In the genomic region with DNA sequence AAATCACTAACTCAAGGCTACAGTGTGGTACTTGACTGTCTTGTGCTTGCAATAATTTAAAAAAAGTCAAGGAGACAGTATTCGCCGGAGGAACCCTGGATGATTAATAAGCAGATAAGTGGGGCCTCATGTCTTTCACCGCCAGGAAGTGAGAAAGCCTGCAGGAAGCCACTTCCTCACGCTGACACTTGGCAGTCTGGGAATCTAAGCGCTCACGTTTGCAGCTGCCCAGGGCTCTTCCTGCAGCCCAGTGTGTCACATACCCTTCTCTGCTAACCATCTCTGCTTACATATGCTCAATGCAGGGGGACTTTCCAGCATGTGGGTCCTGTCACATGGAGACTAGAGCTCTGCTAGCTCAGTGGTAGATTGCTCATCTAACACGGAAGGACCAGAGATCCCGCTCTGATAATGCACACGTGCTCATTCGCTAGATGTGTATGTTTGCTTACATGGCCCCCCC, we compare ENCODE assay signal across 10 mouse cellular contexts. TPM values are rescaled to one million over a fixed set of nuclear protein-coding genes. Genes with fewer than 3 reads are reported as not detected.
DNase-seq lines count a peak whose midpoint lies in the region; ATAC-seq and TF ChIP-seq lines count a peak whose summit lies in the region.
"Had no signal": no experiment of that assay in that cellular context is flagged by ENCODE, and none has a peak within 500 bp of the region (broad histone marks: within the 10 kb centered on the region; RNA-seq: fewer than 3 reads in every experiment).

No protein-coding gene starts in this region.

- intact Hi-C loops in gastrocnemius, postnatal 14 days (cut with DNase I; ENCODE audit: low total_unique reads) = no loop called here

- TF ChIP-seq RAD21 in MEL (IDR thresholded peaks at IDR 0.05; ENCODE audit: low read depth, low read length) = no peak

- H3K4me2 ChIP-seq in kidney, embryonic 14.5 days (replicated peaks; ENCODE audit: low read depth, low read length) = no peak overlapping the region
- no peak overlapping the region for H3K4me2 ChIP-seq in heart, embryonic 15.5 days
- H3K4me2 ChIP-seq in forebrain, embryonic 16.5 days (ENCODE audit: low read length) = no peak overlapping the region

- H3K27me3 ChIP-seq in kidney, embryonic 14.5 days (ENCODE audit: control insufficient read depth, insufficient read depth, low read length) = no peaks in the 10 kb centered on the region
- H3K27me3 ChIP-seq in MEL (ENCODE audit: control insufficient read depth in 1 of 2, insufficient read depth in 2 of 2, low read length in 2 of 2) = no peaks in the 10 kb centered on the region
- H3K27me3 ChIP-seq in heart, embryonic 15.5 days = no peaks in the 10 kb centered on the region
- H3K27me3 ChIP-seq in forebrain, embryonic 16.5 days (replicated peaks; ENCODE audit: control insufficient read depth, insufficient read depth, low read length) = no peaks in the 10 kb centered on the region

- TF ChIP-seq POLR2A in MEL (IDR thresholded peaks at IDR 0.05; ENCODE audit: control insufficient read depth in 1 of 2, insufficient read depth in 1 of 2, low read depth in 1 of 2, low read length in 2 of 2, poor library complexity in 1 of 2) = peak in 1 of 2 experiments; percentile 67; a peak in 2 of 4 replicates

- no peaks in the 10 kb centered on the region for H3K9me3 ChIP-seq in kidney, embryonic 14.5 days (ENCODE audit: control insufficient read depth, low read length)
- H3K9me3 ChIP-seq in MEL (replicated peaks; ENCODE audit: insufficient read depth, low read length) = no peaks in the 10 kb centered on the region
- H3K9me3 ChIP-seq in heart, embryonic 15.5 days (replicated peaks) = no peaks in the 10 kb centered on the region
- H3K9me3 ChIP-seq in forebrain, embryonic 16.5 days (ENCODE audit: control insufficient read depth, low read length) = no peaks in the 10 kb centered on the region

- 43% methylated on average over 10 of the region's 10 CpGs for WGBS in kidney, embryonic 14.5 days
- WGBS in heart, embryonic 15.5 days = 36% methylated on average over 10 of the region's 10 CpGs
- WGBS in forebrain, embryonic 16.5 days = 76% methylated on average over 10 of the region's 10 CpGs

- no peaks in the 10 kb centered on the region for H3K36me3 ChIP-seq in kidney, embryonic 14.5 days (ENCODE audit: control insufficient read depth, insufficient read depth, low read length)
- H3K36me3 ChIP-seq in MEL (ENCODE audit: control insufficient read depth in 1 of 2, insufficient read depth in 2 of 2, low read length in 2 of 2) = peaks cover 0 to 11% of the 10 kb centered on the region in 2 experiments; a peak in 2 of 4 replicates
- H3K36me3 ChIP-seq in heart, embryonic 15.5 days = no peaks in the 10 kb centered on the region
- no peaks in the 10 kb centered on the region for H3K36me3 ChIP-seq in forebrain, embryonic 16.5 days (ENCODE audit: control insufficient read depth, insufficient read depth)

- no peak for TF ChIP-seq CTCF in MEL (IDR thresholded peaks at IDR 0.05 in 2 of 3, conservative IDR thresholded peaks at IDR 0.05 in 1 of 3; ENCODE audit: control insufficient read depth in 1 of 3, insufficient read depth in 1 of 3, low read depth in 2 of 3, low read length in 3 of 3, poor library complexity in 1 of 3, severe bottlenecking in 1 of 3)

- no peak for ATAC-seq in kidney, embryonic 14.5 days (ENCODE audit: low FRiP score, low TSS enrichment)
- peak; percentile 12; the same call in 1 of the 2 replicates for ATAC-seq in heart, embryonic 15.5 days (replicated peaks; ENCODE audit: insufficient number of reproducible peaks, insufficient read depth, low FRiP score, low read depth)
- ATAC-seq in forebrain, embryonic 16.5 days = no peak

- no peak for DNase-seq in kidney, postnatal 10 days
- peak; percentile 78 for DNase-seq in MEL (ENCODE audit: low read depth, low spot score)
- peak; percentile 71 to 80 for DNase-seq in natural killer cell, adult 2 months (ENCODE audit: low spot score in 2 of 2)
- no peak for DNase-seq in cerebellum, postnatal 36 days
- DNase-seq in gastrocnemius, postnatal 14 days = no peak
- DNase-seq: kidney, adult 9 months had no signal

- H3K79me2 ChIP-seq in MEL (ENCODE audit: control insufficient read depth, insufficient read depth, low read length, poor library complexity) = no peaks in the 10 kb centered on the region; the same call in 1 of the 2 replicates

- TF ChIP-seq EP300 in MEL (IDR thresholded peaks at IDR 0.05; ENCODE audit: low read depth in 1 of 2, low read length in 2 of 2) = peak; percentile 23 to 58; a peak in 2 of 4 replicates

- H3K27ac ChIP-seq in kidney, embryonic 14.5 days (ENCODE audit: low read depth, low read length) = peak overlapping the region; percentile 51; the same call in 1 of the 2 replicates
- peak overlapping the region; percentile 86 for H3K27ac ChIP-seq in MEL (ENCODE audit: control insufficient read depth, low read depth, low read length)
- peak overlapping the region; percentile 47 for H3K27ac ChIP-seq in heart, embryonic 15.5 days
- H3K27ac ChIP-seq in forebrain, embryonic 16.5 days (ENCODE audit: low read length) = no peak overlapping the region

- H3K9ac ChIP-seq in kidney, embryonic 14.5 days (ENCODE audit: low read depth, low read length) = no peak overlapping the region
- peak overlapping the region; percentile 58 for H3K9ac ChIP-seq in MEL (ENCODE audit: control insufficient read depth, low read depth, low read length, poor library complexity, severe bottlenecking)
- no peak overlapping the region for H3K9ac ChIP-seq in heart, embryonic 15.5 days
- H3K9ac ChIP-seq in forebrain, embryonic 16.5 days (replicated peaks; ENCODE audit: low read depth, low read length) = no peak overlapping the region

- H3K4me1 ChIP-seq in kidney, embryonic 14.5 days (ENCODE audit: control insufficient read depth, insufficient read depth, low read length) = peaks cover 29% of the 10 kb centered on the region; the same call in 1 of the 2 replicates
- peaks cover 5 to 14% of the 10 kb centered on the region in 2 experiments for H3K4me1 ChIP-seq in MEL (ENCODE audit: control insufficient read depth in 1 of 2, insufficient read depth in 2 of 2, low read length in 2 of 2)
- H3K4me1 ChIP-seq in heart, embryonic 15.5 days (replicated peaks) = peaks cover 26% of the 10 kb centered on the region
- H3K4me1 ChIP-seq in forebrain, embryonic 16.5 days (replicated peaks; ENCODE audit: control insufficient read depth, insufficient read depth, low read length) = peaks cover 27% of the 10 kb centered on the region

- H3K4me3 ChIP-seq in kidney, embryonic 14.5 days (ENCODE audit: low read length) = no peak overlapping the region
- no peak overlapping the region; a peak in 1 of 4 replicates for H3K4me3 ChIP-seq in MEL (ENCODE audit: control insufficient read depth in 1 of 2, insufficient read depth in 1 of 2, low read depth in 2 of 2, low read length in 2 of 2)
- H3K4me3 ChIP-seq in heart, embryonic 15.5 days = no peak overlapping the region
- no peak overlapping the region for H3K4me3 ChIP-seq in forebrain, embryonic 16.5 days (replicated peaks; ENCODE audit: low read length)
- H3K4me3 ChIP-seq: erythroblast, embryonic 14.5 days had no signal

TF ChIP-seq in MEL, 35 proteins besides CTCF, POLR2A, EP300 and RAD21 (continues in another document):
- TF ChIP-seq UBTF (IDR thresholded peaks at IDR 0.05; ENCODE audit: borderline replicate concordance, insufficient read depth, low read depth, low read length) (no peak), TCF12 (IDR thresholded peaks at IDR 0.05; ENCODE audit: low read depth, low read length) (no peak), MXI1 (IDR thresholded peaks at IDR 0.05; ENCODE audit: low read depth, low read length) (peak; percentile 76; the same call in 1 of the 2 replicates), TBP (IDR thresholded peaks at IDR 0.05; ENCODE audit: low read depth, low read length) (peak; percentile 67), KAT2A (conservative IDR thresholded peaks at IDR 0.05; ENCODE audit: low read depth, low read length) (no peak), ZMIZ1 (IDR thresholded peaks at IDR 0.05; ENCODE audit: low read depth, low read length) (no peak)

RNA-seq across cellular contexts. Expression of a gene that starts 20.7 kb away (rescaled TPM):
- polyA plus RNA-seq in kidney, embryonic 14.5 days (2014; fragmentation: Nextera tagmentation; extraction: Ambion mirVana) = 0.44 and 0.97 TPM in 2 replicates
- total RNA-seq in MEL (2012; rRNA removed) = 2.1 and 2.4 TPM in 2 replicates
- polyA plus RNA-seq in MEL (2012; ENCODE audit: insufficient read depth in 1 of 2, insufficient read length in 2 of 2, low read depth in 1 of 2, low replicate concordance in 2 of 2, missing spikeins in 1 of 2) = 1 to 10 TPM in 1 of 2 experiments, not detected in 1; 8.1 TPM
- polyA plus RNA-seq in heart, embryonic 15.5 days (2015; fragmentation: Nextera tagmentation; extraction: Ambion mirVana) = 1.7 and 4.9 TPM in 2 replicates
- total RNA-seq in gastrocnemius, postnatal 14 days (2021) = 1 to 10 TPM; 5.7 TPM
- 11.3 and 13.4 TPM in 2 replicates for polyA plus RNA-seq in forebrain, embryonic 16.5 days (2015; fragmentation: Nextera tagmentation; extraction: Ambion mirVana)

RNA-seq across cellular contexts. Expression of a gene that starts 37.2 kb away (rescaled TPM):
- 12.2 and 15.3 TPM in 2 replicates for polyA plus RNA-seq in kidney, embryonic 14.5 days (2014; fragmentation: Nextera tagmentation; extraction: Ambion mirVana)
- total RNA-seq in MEL (2012; rRNA removed) = 37.9 and 39.8 TPM in 2 replicates
- polyA plus RNA-seq in MEL (2012; ENCODE audit: insufficient read depth in 1 of 2, insufficient read length in 2 of 2, low read depth in 1 of 2, low replicate concordance in 2 of 2, missing spikeins in 1 of 2) = 10 to 100 TPM in 1 of 2 experiments, not detected in 1; 51.2 TPM
- 18.2 and 22.3 TPM in 2 replicates for polyA plus RNA-seq in heart, embryonic 15.5 days (2015; fragmentation: Nextera tagmentation; extraction: Ambion mirVana)
- total RNA-seq in gastrocnemius, postnatal 14 days (2021) = 1 to 10 TPM; 6.8 to 8.8 TPM
- 37.4 and 38.6 TPM in 2 replicates for polyA plus RNA-seq in forebrain, embryonic 16.5 days (2015; fragmentation: Nextera tagmentation; extraction: Ambion mirVana)

RNA-seq across cellular contexts. Expression of a gene that starts 41.0 kb away (rescaled TPM):
- 105 and 114 TPM in 2 replicates for polyA plus RNA-seq in kidney, embryonic 14.5 days (2014; fragmentation: Nextera tagmentation; extraction: Ambion mirVana)
- 57.8 and 60.4 TPM in 2 replicates for total RNA-seq in MEL (2012; rRNA removed)
- 100 to 1,000 TPM in 1 of 2 experiments, not detected in 1; 128 TPM for polyA plus RNA-seq in MEL (2012; ENCODE audit: insufficient read depth in 1 of 2, insufficient read length in 2 of 2, low read depth in 1 of 2, low replicate concordance in 2 of 2, missing spikeins in 1 of 2)
- 67.6 and 75.3 TPM in 2 replicates for polyA plus RNA-seq in heart, embryonic 15.5 days (2015; fragmentation: Nextera tagmentation; extraction: Ambion mirVana)
- 10 to 100 TPM; 42.8 to 46.5 TPM for total RNA-seq in gastrocnemius, postnatal 14 days (2021)
- polyA plus RNA-seq in forebrain, embryonic 16.5 days (2015; fragmentation: Nextera tagmentation; extraction: Ambion mirVana) = 66.1 and 71.0 TPM in 2 replicates

RNA-seq across cellular contexts. Expression of a gene that starts 42.8 kb away (rescaled TPM):
- polyA plus RNA-seq in kidney, embryonic 14.5 days (2014; fragmentation: Nextera tagmentation; extraction: Ambion mirVana) = 20.2 and 27.6 TPM in 2 replicates
- 27.4 and 28.6 TPM in 2 replicates for total RNA-seq in MEL (2012; rRNA removed)
- 10 to 100 TPM in 1 of 2 experiments, not detected in 1; 66.0 TPM for polyA plus RNA-seq in MEL (2012; ENCODE audit: insufficient read depth in 1 of 2, insufficient read length in 2 of 2, low read depth in 1 of 2, low replicate concordance in 2 of 2, missing spikeins in 1 of 2)
- 49.9 and 56.0 TPM in 2 replicates for polyA plus RNA-seq in heart, embryonic 15.5 days (2015; fragmentation: Nextera tagmentation; extraction: Ambion mirVana)
- total RNA-seq in gastrocnemius, postnatal 14 days (2021) = 1 to 10 TPM; 6.3 to 7.8 TPM
- polyA plus RNA-seq in forebrain, embryonic 16.5 days (2015; fragmentation: Nextera tagmentation; extraction: Ambion mirVana) = 104 and 112 TPM in 2 replicates

Comparison
In these comparisons a context has a peak if more than half of its experiments do, and no peak if none do; other contexts are left out.
1. DNase-seq: peak in MEL (single experiment) and natural killer cell, adult 2 months (2 of 2); none in kidney, postnatal 10 days (single experiment), cerebellum, postnatal 36 days (0 of 2) and gastrocnemius, postnatal 14 days (single experiment).